In genomic region chr17:79298968-79299367, GRCm38 (mm10) we compare ENCODE assay signal across 17 mouse cellular contexts. TPM values are rescaled to one million over a fixed set of nuclear protein-coding genes. Genes with fewer than 3 reads are reported as not detected.
DNase-seq lines count a peak whose midpoint lies in the region.
"Had no signal": no experiment of that assay in that cellular context is flagged by ENCODE, and none has a peak within 500 bp of the region (broad histone marks: within the 10 kb centered on the region; RNA-seq: fewer than 3 reads in every experiment).

No protein-coding gene starts in this region.

- DNase-seq in B cell, adult 2 months: peak; percentile 13 to 20
- DNase-seq in Muller cell, postnatal 12 days (ENCODE audit: inconsistent ontology term): peak; percentile 43
- DNase-seq in splenic B cell, adult 2 months (ENCODE audit: low read depth, low spot score): peak; percentile 21
- no peak for DNase-seq in left cerebral cortex, postnatal 10 days (ENCODE audit: extremely low spot score in 1 of 2, low spot score in 2 of 2)
- no peak for DNase-seq in left cerebral cortex, postnatal 14 days (ENCODE audit: low spot score in 2 of 2)
- no peak for DNase-seq in adrenal gland, postnatal 4 days (ENCODE audit: low spot score in 2 of 2)
- DNase-seq: adrenal gland, adult 2 months; cerebellum, adult 2 months; liver, embryonic 13.5 days; retina, postnatal 1 day; thymus, adult 18-20 months had no signal

- intact Hi-C loops in left cerebral cortex, postnatal 10 days (cut with DNase I): no loop called here
- intact Hi-C loops in left cerebral cortex, postnatal 14 days (cut with DNase I): no loop called here

- H3K79me2 ChIP-seq in macrophage (ENCODE audit: inconsistent target): no peaks in the 10 kb centered on the region

- no peaks in the 10 kb centered on the region for H3K36me3 ChIP-seq in macrophage (ENCODE audit: inconsistent target)
- no peaks in the 10 kb centered on the region for H3K36me3 ChIP-seq in splenic B cell, adult 2 months (ENCODE audit: control insufficient read depth, insufficient read depth, low read length, poor library complexity, severe bottlenecking)
- H3K36me3 ChIP-seq: embryonic facial prominence, embryonic 13.5 days; intestine, embryonic 15.5 days; liver, embryonic 13.5 days; lung, embryonic 15.5 days; neural tube, embryonic 15.5 days had no signal

- H3K4me3 ChIP-seq in macrophage (ENCODE audit: inconsistent target): no peak overlapping the region
- H3K4me3 ChIP-seq: embryonic facial prominence, embryonic 13.5 days; intestine, embryonic 15.5 days; liver, embryonic 13.5 days; lung, embryonic 15.5 days; neural tube, embryonic 15.5 days had no signal

- peak overlapping the region; percentile 37 for H3K27ac ChIP-seq in macrophage
- H3K27ac ChIP-seq: embryonic facial prominence, embryonic 13.5 days; hindbrain, embryonic 14.5 days; intestine, embryonic 15.5 days; liver, embryonic 13.5 days; lung, embryonic 15.5 days; neural tube, embryonic 15.5 days had no signal

- H3K27me3 ChIP-seq in splenic B cell, adult 2 months (ENCODE audit: control insufficient read depth, insufficient read depth, low read length, poor library complexity, severe bottlenecking): no peaks in the 10 kb centered on the region
- H3K27me3 ChIP-seq: embryonic facial prominence, embryonic 13.5 days; intestine, embryonic 15.5 days; liver, embryonic 13.5 days; lung, embryonic 15.5 days; neural tube, embryonic 15.5 days had no signal

RNA-seq across cellular contexts. Expression of gene Cdc42ep3, which starts 55.9 kb away (rescaled TPM):
- total RNA-seq in macrophage (2018; cell fraction: chromatin; rRNA removed): 10 to 100 TPM in 8 of 26 experiments, 1 to 10 TPM in 18; 2.1 to 33.6 (median 6.9) TPM
- total RNA-seq in macrophage (2018; cell fraction: cytosol; rRNA removed): 10 to 100 TPM in 19 of 26 experiments, 1 to 10 TPM in 7; 5.6 to 23.6 (median 13.1) TPM
- total RNA-seq in macrophage (2018; cell fraction: nucleus; rRNA removed): 10 to 100 TPM in 18 of 26 experiments, 1 to 10 TPM in 8; 6.2 to 46.4 (median 13.2) TPM
- polyA plus RNA-seq in macrophage (2018): 16.1 to 20.5 TPM (median 19.7 TPM) in 3 replicates
- 10 to 100 TPM; 29.7 to 33.6 TPM for total RNA-seq in left cerebral cortex, postnatal 10 days (2021)
- 10 to 100 TPM; 21.3 to 22.7 TPM for total RNA-seq in left cerebral cortex, postnatal 14 days (2021)
- 10 to 100 TPM; 18.1 to 18.5 TPM for total RNA-seq in adrenal gland, postnatal 4 days (2021)

Comparison
In these comparisons a context has a peak if more than half of its experiments do, and no peak if none do; other contexts are left out.
1. DNase-seq: peak in B cell, adult 2 months (2 of 2), Muller cell, postnatal 12 days (single experiment) and splenic B cell, adult 2 months (single experiment); none in left cerebral cortex, postnatal 10 days (0 of 2), left cerebral cortex, postnatal 14 days (0 of 2) and adrenal gland, postnatal 4 days (0 of 2).